Mouse (Mus musculus) ES-E14 (cell line): ENCODE data around the gene Esrra. TPM values are rescaled to one million over a fixed set of nuclear protein-coding genes. Genes with fewer than 3 reads are reported as not detected.

Experiments used
- DNase-seq: peaks from one replicate; pipeline ENCODE4 v3.0.0-alpha.2; 2013; ENCODE audit warnings: low read depth, low spot score
- H3K27ac ChIP-seq: 2 replicates; pipeline ENCODE4 v1.5.1; 2012; ENCODE audit warnings: low read depth, mild to moderate bottlenecking, low read length, moderate library complexity, mixed read lengths; ENCODE audit not compliant: poor library complexity, insufficient read depth, severe bottlenecking
- H3K36me3 ChIP-seq: 2 replicates; pipeline ENCODE4 v1.6.1; 2012; ENCODE audit warnings: mild to moderate bottlenecking, low read length, moderate library complexity, mixed read lengths; ENCODE audit not compliant: control insufficient read depth, poor library complexity, insufficient read depth, severe bottlenecking
- H3K4me1 ChIP-seq, 2 experiments: fragments of 150-350 bp in 1 of 2; sonication (generic) in 1 of 2; 2 replicates each; pipeline ENCODE4 v1.6.1; 2012; ENCODE audit warnings: low read length in 2 of 2, mild to moderate bottlenecking in 1 of 2, mixed read lengths in 1 of 2; ENCODE audit not compliant: control insufficient read depth in 2 of 2, insufficient read depth in 2 of 2, poor library complexity in 1 of 2
- H3K4me3 ChIP-seq, 2 experiments: fragments of 150-350 bp in 1 of 2; sonication (generic) in 1 of 2; 2 replicates each; pipeline ENCODE4 v1.5.1; 2012; ENCODE audit warnings: low read length in 2 of 2, low read depth in 1 of 2, mild to moderate bottlenecking in 1 of 2, mixed read lengths in 1 of 2; ENCODE audit not compliant: insufficient read depth in 1 of 2, poor library complexity in 1 of 2, severe bottlenecking in 1 of 2
- H3K9ac ChIP-seq: 2 replicates; pipeline ENCODE4 v1.6.1; 2012; ENCODE audit warnings: low read depth, mild to moderate bottlenecking, low read length, mixed read lengths; ENCODE audit not compliant: poor library complexity, insufficient read depth, severe bottlenecking
- H3K9me3 ChIP-seq: fragments of 150-350 bp; sonication (generic); 2 replicates; pipeline ENCODE4 v1.6.1; 2012; ENCODE audit warnings: low read depth, mild to moderate bottlenecking, low read length; ENCODE audit not compliant: control insufficient read depth, insufficient read depth
- CHD2 ChIP-seq: IDR thresholded peaks from 2 replicates; pipeline ENCODE4 v1.6.1; 2014; ENCODE audit warnings: mild to moderate bottlenecking, low read depth, low read length, inconsistent platforms
- HCFC1 ChIP-seq: IDR thresholded peaks from 2 replicates; pipeline ENCODE4 v1.6.1; 2012; ENCODE audit warnings: low read length, inconsistent platforms, borderline replicate concordance; ENCODE audit not compliant: insufficient read depth
- MAFK ChIP-seq: IDR thresholded peaks from 2 replicates; pipeline ENCODE4 v1.6.1; 2014; ENCODE audit warnings: mild to moderate bottlenecking, low read depth, low read length, inconsistent platforms; ENCODE audit not compliant: insufficient read depth
- ZC3H11A ChIP-seq: IDR thresholded peaks from 2 replicates; pipeline ENCODE4 v1.6.1; 2012; ENCODE audit warnings: low read depth, mild to moderate bottlenecking, inconsistent platforms, low read length, borderline replicate concordance
- ZNF384 ChIP-seq: IDR thresholded peaks from 2 replicates; pipeline ENCODE4 v1.6.1; 2012; ENCODE audit warnings: low read depth, low read length, inconsistent platforms
- in situ Hi-C, 2 experiments: fragments of 600-800 bp; cut with MboI; formaldehyde crosslinking; loops; one replicate each; pipeline ENCODE4 v1.15.1; 2025; ENCODE audit warnings: low sequenced_read_pairs in 2 of 2, inconsistent platforms in 1 of 2; ENCODE audit not compliant: unreplicated experiment in 2 of 2
- total RNA-seq: library from RNA; depleted of rRNA; stranded (reverse); fragments of 300-350 nt; gene quantifications from 2 replicates; pipeline ENCODE4 v1.2.3, GENCODE M21; 2012

The Esrra gene
- total RNA-seq, 1 experiment, result 23.1 TPM

DNA sequence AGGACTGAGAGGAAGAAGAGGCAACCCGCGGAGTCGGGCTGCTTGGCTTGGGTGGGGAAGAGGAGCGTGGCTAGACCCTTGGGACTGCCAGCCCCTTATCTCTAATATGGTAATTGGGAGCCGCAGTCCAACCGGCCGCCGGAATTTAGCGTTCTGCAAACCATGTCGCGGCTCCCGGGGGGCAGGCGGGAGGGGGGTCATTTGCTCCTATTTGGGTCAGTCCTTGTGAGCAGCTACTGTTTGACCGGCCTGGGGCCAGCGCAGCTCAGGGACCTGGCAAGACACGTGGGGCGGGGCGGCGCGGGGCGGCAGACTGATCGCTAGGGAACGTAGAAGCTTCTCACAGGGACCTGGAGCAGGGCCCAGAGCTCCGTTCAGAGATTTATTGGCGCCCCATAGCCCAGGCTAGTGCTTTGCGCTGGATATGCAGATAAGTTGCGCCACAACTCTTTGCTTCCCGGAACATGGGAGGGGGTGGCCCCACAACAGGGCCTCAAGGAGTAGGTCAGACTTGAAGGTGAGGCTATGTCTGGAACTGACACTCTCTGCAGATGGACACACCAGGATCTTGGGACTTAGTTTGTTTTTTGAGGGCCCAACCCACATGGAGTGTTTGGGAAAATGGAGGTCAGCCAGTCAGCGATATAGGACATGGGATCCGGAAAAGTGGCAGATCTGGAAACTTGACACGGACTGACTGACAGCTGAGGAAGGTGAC is 30.5 kb upstream of the Esrra start:
- TF ChIP-seq ZC3H11A (no peak), HCFC1 (no peak), MAFK (no peak), ZNF384 (no peak), CHD2 (no peak)

DNA sequence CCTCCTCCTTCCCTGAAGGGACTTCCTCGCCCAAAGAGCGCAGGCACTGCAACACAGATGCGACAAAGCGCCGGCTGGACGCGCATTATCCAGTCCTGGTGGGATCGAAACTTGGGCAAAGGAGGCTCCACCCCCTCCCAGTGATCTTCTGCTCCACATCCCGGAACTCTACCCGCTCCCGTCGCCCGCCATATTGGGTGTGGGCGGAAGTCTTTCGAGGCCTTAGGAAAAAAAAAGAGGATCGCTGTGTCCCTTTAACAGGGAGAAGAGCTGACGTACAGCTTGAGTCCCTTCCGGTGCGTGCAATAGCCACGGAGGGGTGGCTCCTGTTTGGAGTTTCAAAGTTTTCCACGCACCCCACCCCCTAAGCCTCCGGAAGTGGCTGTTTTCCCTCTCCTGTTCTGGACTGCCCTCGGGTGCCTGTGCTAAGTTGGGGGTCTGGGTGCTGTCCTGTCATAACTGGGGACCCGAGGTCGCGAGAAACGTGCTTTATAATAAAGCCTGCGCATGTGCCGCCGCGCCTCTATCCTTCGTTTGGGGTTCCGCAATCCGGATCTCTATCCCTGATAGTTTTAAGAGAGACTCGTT is 29.9 kb upstream of the Esrra start:
- peak overlapping the region; percentile 91 for H3K27ac ChIP-seq
- no peaks in the 10 kb centered on the region for H3K9me3 ChIP-seq
- H3K36me3 ChIP-seq, result peaks cover 22% of the 10 kb centered on the region
- H3K4me1 ChIP-seq, result peaks cover 0 to 25% of the 10 kb centered on the region in 2 experiments; a peak in 3 of 4 replicates
- peak overlapping the region; percentile 80 for H3K4me3 ChIP-seq
- DNase-seq, result peak; percentile 80
- TF ChIP-seq CHD2 (no peak), ZNF384 (peak; percentile 96), ZC3H11A (no peak), HCFC1 (peak; percentile 87)
- in situ Hi-C loops, result no loop called here
- peak overlapping the region; percentile 82 for H3K9ac ChIP-seq

More for the DNA sequence above, 30.5 kb upstream of the Esrra start:
- Histone ChIP-seq H3K9me3 (no peaks in the 10 kb centered on the region), H3K36me3 (peaks cover 29% of the 10 kb centered on the region), H3K9ac (peak overlapping the region; percentile 82), H3K4me1 (peaks cover 0 to 24% of the 10 kb centered on the region in 2 experiments; a peak in 3 of 4 replicates), H3K27ac (peak overlapping the region; percentile 91), H3K4me3 (peak overlapping the region; percentile 80)
- no peak for DNase-seq
- in situ Hi-C loops, result no loop called here

DNA sequence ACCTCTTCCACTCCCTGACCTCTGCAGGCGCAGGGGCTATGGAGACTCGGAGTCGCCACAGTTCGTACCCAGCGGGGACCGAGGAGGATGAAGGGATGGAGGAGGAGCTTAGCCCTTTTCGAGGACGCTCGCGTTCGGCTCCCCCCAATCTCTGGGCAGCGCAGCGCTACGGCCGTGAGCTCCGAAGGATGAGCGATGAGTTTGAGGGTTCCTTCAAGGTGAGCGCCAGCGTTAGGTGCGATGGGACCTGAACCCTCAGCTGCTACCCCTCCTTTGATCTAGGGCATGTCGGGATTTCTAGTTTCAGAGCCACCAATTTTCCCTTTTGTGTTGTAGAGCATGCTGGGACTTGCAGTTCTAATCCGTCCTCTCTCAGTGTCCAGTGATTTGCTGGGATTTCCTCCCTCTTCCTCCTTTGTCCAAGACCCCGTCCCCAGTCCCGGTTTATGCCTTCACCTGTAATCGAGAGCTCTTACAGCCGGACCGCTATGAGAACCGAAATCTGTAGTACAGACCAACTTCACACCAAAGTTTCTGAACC is 29.1 kb upstream of the Esrra start:
- H3K9me3 ChIP-seq, result no peaks in the 10 kb centered on the region
- TF ChIP-seq CHD2 (no peak), ZC3H11A (no peak), ZNF384 (no peak), MAFK (no peak), HCFC1 (peak; percentile 85)
- no peak for DNase-seq
- peak overlapping the region; percentile 79; the same call in 1 of the 2 replicates for H3K27ac ChIP-seq
- H3K4me3 ChIP-seq, result peak overlapping the region; percentile 80
- H3K36me3 ChIP-seq, result peaks cover 18% of the 10 kb centered on the region
- H3K9ac ChIP-seq, result peak overlapping the region; percentile 81
- H3K4me1 ChIP-seq, result peaks cover 0 to 22% of the 10 kb centered on the region in 2 experiments; a peak in 3 of 4 replicates
- in situ Hi-C loops, result no loop called here

DNA sequence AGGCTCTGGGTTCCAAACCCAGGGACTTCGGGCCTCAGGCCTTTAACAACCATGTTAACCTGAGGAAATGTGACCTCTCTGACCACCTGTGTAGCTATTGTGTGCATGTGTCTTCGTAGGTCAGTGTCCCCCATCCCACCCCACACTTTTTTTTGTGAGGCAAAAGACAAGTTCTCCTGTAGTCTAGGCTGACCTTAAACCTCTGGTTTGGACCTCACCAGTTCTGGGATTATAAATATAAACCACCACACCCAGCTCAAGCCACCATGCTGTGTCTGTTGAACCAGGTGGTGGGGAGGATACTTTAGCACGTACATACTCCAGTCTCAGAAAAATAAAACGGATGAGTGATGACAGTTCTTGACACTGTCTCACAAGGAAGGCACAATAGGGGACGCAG is 28.3 kb upstream of the Esrra start:
- H3K4me3 ChIP-seq, result peak overlapping the region; percentile 80
- no peaks in the 10 kb centered on the region for H3K9me3 ChIP-seq
- H3K4me1 ChIP-seq, result peaks cover 0 to 21% of the 10 kb centered on the region in 2 experiments; a peak in 3 of 4 replicates
- H3K36me3 ChIP-seq, result peaks cover 10% of the 10 kb centered on the region
- H3K9ac ChIP-seq, result peak overlapping the region; percentile 81; the same call in 1 of the 2 replicates
- in situ Hi-C loops, result no loop called here
- TF ChIP-seq CHD2, result no peak
- TF ChIP-seq ZNF384, result no peak
- no peak for TF ChIP-seq MAFK
- TF ChIP-seq HCFC1, result no peak
- no peak for TF ChIP-seq ZC3H11A
- no peak overlapping the region for H3K27ac ChIP-seq
- DNase-seq, result no peak
